Mouse (Mus musculus) small intestine, adult 2 months (tissue): ENCODE data around the gene Syt13. TPM values are rescaled to one million over a fixed set of nuclear protein-coding genes. Genes with fewer than 3 reads are reported as not detected.

Experiments
- H3K27ac ChIP-seq: fragments of 200-500 bp; 2 replicates; pipeline ENCODE4 v1.5.1; 2012; ENCODE audit warnings: low read depth, low read length, control low read depth, inconsistent platforms; ENCODE audit not compliant: insufficient read depth
- H3K27me3 ChIP-seq: fragments of 200-500 bp; 2 replicates; pipeline ENCODE4 v1.6.1; 2012; ENCODE audit warnings: mild to moderate bottlenecking, moderate library complexity, low read length, inconsistent platforms; ENCODE audit not compliant: control insufficient read depth, insufficient read depth
- H3K36me3 ChIP-seq: fragments of 200-500 bp; 2 replicates; pipeline ENCODE4 v1.6.1; 2012; ENCODE audit warnings: mild to moderate bottlenecking, low read length, control low read depth, inconsistent platforms; ENCODE audit not compliant: control insufficient read depth, insufficient read depth
- H3K4me1 ChIP-seq: fragments of 200-500 bp; 2 replicates; pipeline ENCODE4 v1.6.1; 2012; ENCODE audit warnings: low read length, inconsistent platforms, mixed read lengths; ENCODE audit not compliant: control insufficient read depth, insufficient read depth, insufficient read length
- H3K4me3 ChIP-seq: fragments of 200-500 bp; 2 replicates; pipeline ENCODE4 v1.5.1; 2012; ENCODE audit warnings: low read depth, mild to moderate bottlenecking, control low read depth, inconsistent platforms, low read length, moderate library complexity
- CTCF ChIP-seq: fragments of 200-500 bp; IDR thresholded peaks from 2 replicates; pipeline ENCODE4 v1.5.1; 2012; ENCODE audit warnings: low read depth, mild to moderate bottlenecking, control low read depth, inconsistent platforms, low read length, moderate library complexity, mixed read lengths; ENCODE audit not compliant: insufficient replicate concordance, insufficient read length; ENCODE audit errors: extremely low read depth
- POLR2A ChIP-seq: fragments of 200-500 bp; IDR thresholded peaks from 2 replicates; pipeline ENCODE4 v1.6.1; 2012; ENCODE audit warnings: low read depth, mild to moderate bottlenecking, control low read depth, inconsistent platforms, low read length, moderate library complexity
- WGBS: fragments of 180-500 bp; shearing (Covaris S2); methylation state at CpG from one replicate; pipeline ENCODE4 v1.1.7; 2018; 5-methylcytosine and 5-hydroxymethylcytosine counted together
- polyA plus RNA-seq: library from polyadenylated mRNA; depleted of rRNA; stranded (reverse); fragments of >200 nt; gene quantifications from 2 replicates; pipeline ENCODE4 v1.2.3, GENCODE M21; 2012

Gene Syt13
- polyA plus RNA-seq, 1 experiment: 3.7 TPM

DNA sequence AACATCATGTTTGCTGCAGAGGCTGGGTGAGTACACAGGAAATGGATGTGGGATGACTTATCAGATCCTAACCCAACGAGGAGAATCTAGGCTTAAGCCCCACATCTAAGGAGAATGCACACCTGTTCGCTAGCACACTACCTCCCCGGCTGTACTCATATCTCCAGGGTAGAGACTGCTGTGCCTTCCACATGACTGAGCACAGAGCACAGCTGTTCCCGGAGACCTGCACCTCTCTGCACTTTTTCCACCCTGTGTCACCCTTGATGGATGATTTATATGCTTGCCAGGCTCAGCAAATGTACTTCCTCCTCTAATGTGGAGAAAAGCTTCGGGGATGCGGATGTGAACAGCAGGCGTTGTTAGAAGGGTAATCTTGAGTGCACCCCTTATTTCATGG, 16.2 kb downstream of the Syt13 start:
- no peaks in the 10 kb centered on the region for H3K27me3 ChIP-seq
- no peak overlapping the region for H3K4me3 ChIP-seq
- no peaks in the 10 kb centered on the region for H3K36me3 ChIP-seq
- no peaks in the 10 kb centered on the region for H3K4me1 ChIP-seq
- TF ChIP-seq CTCF (no peak), POLR2A (no peak)
- WGBS: 48% methylated on average over 7 of the region's 7 CpGs
- H3K27ac ChIP-seq: no peak overlapping the region

DNA sequence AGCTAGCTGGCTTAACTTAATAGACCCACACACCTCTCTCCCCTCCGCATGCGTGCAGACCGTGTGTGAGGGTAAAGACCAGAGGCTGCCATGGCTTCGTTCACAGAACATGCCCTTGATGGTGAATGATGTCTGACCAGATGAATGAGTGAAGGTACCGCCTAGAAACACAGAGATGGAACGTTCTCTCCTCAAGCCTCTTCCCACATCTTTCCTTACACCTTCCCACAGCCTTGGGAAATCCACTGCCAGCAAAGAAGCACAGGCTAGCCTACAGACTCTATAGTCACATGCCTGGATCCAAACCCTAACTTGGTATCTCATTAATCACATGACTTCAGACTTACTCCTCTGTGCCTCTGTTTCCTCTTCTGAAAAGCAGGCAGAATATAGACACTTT, 18.5 kb downstream of the Syt13 start:
- 84% methylated on average over 6 of the region's 6 CpGs for WGBS
- TF ChIP-seq POLR2A (no peak), CTCF (no peak)

DNA sequence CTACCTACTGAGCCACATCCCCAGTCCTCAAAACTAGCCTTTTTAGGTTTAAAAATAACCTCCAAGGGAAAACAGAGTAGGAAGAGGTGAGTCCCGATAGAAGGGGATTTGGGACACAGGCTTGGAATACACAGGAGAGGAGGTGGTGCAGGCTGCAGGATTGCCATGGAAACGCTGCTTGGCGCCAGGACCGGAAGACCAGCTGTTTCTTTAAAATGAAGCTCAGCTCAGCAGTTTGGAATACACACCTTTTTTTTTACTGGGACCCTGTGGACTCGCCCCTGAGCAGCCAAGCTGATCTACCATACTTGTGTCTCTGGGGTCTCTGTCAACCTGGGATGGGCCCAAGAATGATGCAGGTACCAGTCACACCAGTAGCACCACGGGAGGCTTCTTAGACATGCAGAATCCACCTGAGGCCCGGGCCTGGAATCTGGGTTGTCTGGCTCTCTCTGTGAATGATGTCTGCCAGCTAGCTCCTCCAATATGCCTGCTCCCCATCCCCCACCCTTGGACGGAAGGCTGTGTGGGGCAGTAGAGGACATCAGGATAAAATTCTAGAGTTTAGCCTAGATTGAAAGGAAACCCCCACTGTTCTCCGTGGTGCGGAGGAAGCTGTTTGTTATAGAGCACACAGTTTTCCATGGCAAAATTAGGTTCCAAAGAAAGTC, 19.5 kb downstream of the Syt13 start:
- TF ChIP-seq CTCF (no peak), POLR2A (no peak)
- Histone ChIP-seq H3K4me1 (no peaks in the 10 kb centered on the region), H3K27ac (no peak overlapping the region), H3K27me3 (no peaks in the 10 kb centered on the region), H3K36me3 (no peaks in the 10 kb centered on the region), H3K4me3 (no peak overlapping the region)
- 40% methylated on average over 10 of the region's 10 CpGs for WGBS

More for the DNA sequence above, 18.5 kb downstream of the Syt13 start:
- Histone ChIP-seq H3K4me3 (no peak overlapping the region), H3K27me3 (no peaks in the 10 kb centered on the region), H3K4me1 (no peaks in the 10 kb centered on the region), H3K36me3 (no peaks in the 10 kb centered on the region), H3K27ac (no peak overlapping the region)

DNA sequence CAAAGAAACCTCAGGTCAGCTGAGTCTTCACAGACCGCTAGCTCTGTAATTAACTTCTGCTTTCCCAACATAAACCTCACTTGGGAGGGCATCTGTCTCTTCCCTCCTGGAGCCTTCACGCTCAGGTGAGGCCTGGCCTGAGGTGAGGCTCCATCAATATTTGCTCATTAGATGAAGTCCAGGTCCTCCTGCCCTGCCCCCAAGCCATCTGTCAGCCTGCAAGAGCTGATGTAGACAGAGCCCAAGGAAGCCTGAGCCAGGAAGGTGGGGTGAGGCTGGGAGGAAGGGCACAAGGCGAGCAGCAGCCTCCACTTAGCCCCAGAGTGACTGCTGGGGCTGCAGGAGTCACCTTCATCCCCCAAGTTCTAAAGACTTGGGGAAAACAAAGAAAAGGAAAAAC, 20.6 kb downstream of the Syt13 start:
- no peaks in the 10 kb centered on the region for H3K4me1 ChIP-seq
- TF ChIP-seq CTCF (no peak), POLR2A (no peak)

DNA sequence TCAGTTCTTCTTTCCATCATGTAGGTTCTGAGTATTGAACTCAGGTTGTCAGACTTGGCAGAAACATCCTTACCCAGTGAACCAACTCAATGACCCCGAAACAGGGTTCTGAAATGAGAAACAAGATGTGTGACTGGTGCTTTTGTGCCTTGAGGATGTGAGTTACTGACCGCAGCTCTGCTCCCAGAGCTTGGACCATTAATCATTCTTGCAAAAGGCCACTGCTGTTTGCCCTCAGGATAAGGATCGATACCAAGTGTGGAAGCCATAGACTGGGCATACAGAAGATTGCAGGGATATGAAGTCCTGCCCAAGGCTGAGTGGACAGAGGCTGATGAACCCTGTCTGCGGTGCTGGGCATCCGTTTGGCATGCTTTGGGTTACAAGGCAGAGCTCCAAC, 23.2 kb downstream of the Syt13 start:
- Histone ChIP-seq H3K36me3 (no peaks in the 10 kb centered on the region), H3K4me3 (no peak overlapping the region), H3K4me1 (no peaks in the 10 kb centered on the region), H3K27me3 (no peaks in the 10 kb centered on the region), H3K27ac (no peak overlapping the region)
- 75% methylated on average over 5 of the region's 5 CpGs for WGBS
- no peak for TF ChIP-seq CTCF
- no peak for TF ChIP-seq POLR2A

More for the DNA sequence above, 20.6 kb downstream of the Syt13 start:
- WGBS: 44% methylated on average over 3 of the region's 3 CpGs
- no peaks in the 10 kb centered on the region for H3K36me3 ChIP-seq
- H3K27me3 ChIP-seq: no peaks in the 10 kb centered on the region
- no peak overlapping the region for H3K27ac ChIP-seq
- no peak overlapping the region for H3K4me3 ChIP-seq

DNA sequence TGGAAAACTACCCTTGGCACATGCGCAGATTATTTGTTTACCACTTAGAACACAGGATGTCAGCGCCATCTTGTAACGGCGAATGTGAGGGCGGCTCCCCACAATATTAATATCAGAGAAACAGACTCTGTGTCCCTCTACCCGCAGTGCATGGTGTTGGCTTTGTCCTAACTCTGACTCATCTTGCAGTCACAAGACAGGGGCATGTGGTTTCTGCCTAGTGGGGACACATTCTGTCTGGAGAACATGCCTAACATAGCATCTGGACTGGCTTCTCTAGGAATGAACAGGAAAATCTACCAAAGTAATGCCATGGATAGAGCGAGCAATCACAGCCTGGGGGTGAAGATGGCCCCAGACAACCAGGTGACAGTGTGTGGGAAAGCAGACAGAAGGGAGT, 23.9 kb downstream of the Syt13 start:
- TF ChIP-seq POLR2A (no peak), CTCF (no peak)
- Histone ChIP-seq H3K4me3 (no peak overlapping the region), H3K27me3 (no peaks in the 10 kb centered on the region), H3K27ac (no peak overlapping the region), H3K36me3 (no peaks in the 10 kb centered on the region), H3K4me1 (no peaks in the 10 kb centered on the region)
- 92% methylated on average over 7 of the region's 7 CpGs for WGBS

DNA sequence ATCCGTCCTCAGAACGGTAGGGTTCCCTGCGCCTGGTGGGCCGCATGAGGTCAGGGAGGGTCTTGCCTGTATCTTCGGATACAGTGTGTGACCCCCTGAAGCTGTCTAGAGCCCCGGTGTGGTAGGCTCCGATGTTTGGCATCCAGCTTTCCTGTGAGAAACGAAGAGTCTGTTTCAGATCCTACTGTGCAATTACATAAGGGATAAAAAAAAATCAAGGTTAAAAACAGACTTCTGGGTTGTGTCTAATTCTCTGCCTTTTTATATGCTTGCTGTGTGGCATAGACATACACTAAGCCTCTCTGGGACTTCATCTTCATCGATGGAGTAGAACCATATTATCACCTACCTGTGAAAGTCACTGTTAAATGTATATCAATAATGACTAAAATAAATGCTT, 26.1 kb downstream of the Syt13 start:
- 87% methylated on average over 9 of the region's 9 CpGs for WGBS
- Histone ChIP-seq H3K4me3 (no peak overlapping the region), H3K36me3 (no peaks in the 10 kb centered on the region), H3K4me1 (no peaks in the 10 kb centered on the region), H3K27ac (no peak overlapping the region), H3K27me3 (no peaks in the 10 kb centered on the region)
- TF ChIP-seq CTCF (no peak), POLR2A (no peak)

DNA sequence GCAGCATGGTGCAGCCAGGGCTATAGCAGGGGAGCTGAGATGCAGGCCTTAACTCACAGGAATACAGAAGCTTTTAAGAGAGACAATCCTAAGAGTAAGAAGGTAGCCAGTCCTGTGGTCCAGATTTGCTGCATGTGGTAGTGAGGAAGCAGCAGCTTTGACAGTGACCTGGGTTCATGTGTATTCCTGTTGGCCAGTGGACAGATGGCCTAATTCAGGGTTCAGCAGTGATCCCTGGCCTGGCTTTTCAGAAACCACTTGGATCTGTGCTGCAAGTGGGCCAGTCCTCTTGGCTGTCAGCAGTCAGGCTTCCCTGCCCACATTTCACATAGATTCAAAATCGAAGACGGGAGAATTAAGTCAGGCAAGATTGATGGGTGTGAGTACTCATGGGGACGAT, 26.6 kb downstream of the Syt13 start:
- Histone ChIP-seq H3K27ac (no peak overlapping the region), H3K4me1 (no peaks in the 10 kb centered on the region), H3K4me3 (no peak overlapping the region), H3K27me3 (no peaks in the 10 kb centered on the region), H3K36me3 (no peaks in the 10 kb centered on the region)
- WGBS: 72% methylated on average over 3 of the region's 3 CpGs
- TF ChIP-seq CTCF: no peak
- no peak for TF ChIP-seq POLR2A
